Mouse (Mus musculus) heart, adult 2 months (tissue): ENCODE measurements at regions not wholly inside any gene's neighbourhood (a gene's known extent, or its start where the extent isn't known, plus 50 kb on each side); places are given as distances from the start of the nearest gene placed in this dataset.

ENCODE experiments used
- CTCF ChIP-seq: fragments of 200-600 bp; IDR thresholded peaks from 2 replicates; pipeline ENCODE4 v1.8.1; 2022; ENCODE audit warnings: antibody characterized with exemption, mild to moderate bottlenecking, moderate library complexity
- POLR2A ChIP-seq: fragments of 200-500 bp; IDR thresholded peaks from 2 replicates; pipeline ENCODE4 v1.6.1; 2011; ENCODE audit warnings: mild to moderate bottlenecking, low read depth, low read length, control low read depth; ENCODE audit not compliant: insufficient read depth

GRCm38 (mm10) chr3:56478544-56479140 is 295.1 kb upstream of the Nbea start:
- TF ChIP-seq CTCF (no peak), POLR2A (no peak)
